Mouse (Mus musculus): ENCODE results near the gene Agk. TPM values are rescaled to one million over a fixed set of nuclear protein-coding genes. Genes with fewer than 3 reads are reported as not detected.

Agk gene
- polyA plus RNA-seq (2017; shearing (Covaris generic)): 50.9 TPM

DNA sequence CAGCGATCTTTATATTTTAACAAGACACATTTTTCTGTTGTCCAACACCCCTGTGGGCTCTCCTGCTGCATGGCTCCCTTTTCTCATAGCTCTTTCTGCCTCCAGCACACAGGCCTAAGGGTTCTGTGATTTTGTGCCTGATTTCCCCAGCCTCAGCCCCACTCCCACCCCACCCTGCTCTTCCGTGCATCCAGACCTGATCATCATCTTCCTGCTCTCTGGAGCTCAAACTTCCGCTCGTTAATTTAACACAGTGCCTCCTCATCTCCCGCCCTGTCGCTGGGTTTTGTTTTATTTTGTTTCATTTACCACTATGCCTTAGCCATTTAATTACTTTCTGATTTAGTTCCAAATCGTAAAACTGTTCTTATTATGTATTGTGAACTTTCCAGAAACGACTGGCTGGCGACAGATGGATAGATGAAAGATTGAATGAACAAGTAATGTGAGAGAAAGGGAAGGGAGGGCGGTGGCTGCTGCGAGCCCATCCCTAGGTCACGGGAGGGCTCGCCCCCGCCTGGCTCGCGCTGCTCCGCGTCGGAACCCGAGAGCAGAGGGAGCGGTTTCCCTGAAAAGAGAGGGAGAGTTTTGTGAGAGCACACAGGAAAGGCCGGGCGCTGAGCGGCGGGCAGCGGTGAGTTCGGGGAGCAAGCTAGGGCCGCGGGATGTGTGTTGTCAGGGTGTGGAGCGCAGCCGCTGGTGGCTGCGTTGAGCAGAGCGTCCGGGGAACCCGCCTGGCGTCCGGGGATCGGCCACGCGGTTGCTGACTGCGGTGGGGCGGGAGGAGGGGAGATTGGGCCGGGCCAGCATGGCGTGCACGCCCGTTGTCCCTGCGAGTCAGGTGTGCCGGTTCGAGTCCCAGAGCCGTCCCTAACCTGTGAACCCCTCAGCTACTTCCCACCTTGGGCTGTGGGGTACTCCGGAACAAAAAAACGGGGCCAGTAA is at the start of gene Agk:
Gene Agk (plus strand): TSS at position 276 of the 945 bp plus-strand sequence.

DNA sequence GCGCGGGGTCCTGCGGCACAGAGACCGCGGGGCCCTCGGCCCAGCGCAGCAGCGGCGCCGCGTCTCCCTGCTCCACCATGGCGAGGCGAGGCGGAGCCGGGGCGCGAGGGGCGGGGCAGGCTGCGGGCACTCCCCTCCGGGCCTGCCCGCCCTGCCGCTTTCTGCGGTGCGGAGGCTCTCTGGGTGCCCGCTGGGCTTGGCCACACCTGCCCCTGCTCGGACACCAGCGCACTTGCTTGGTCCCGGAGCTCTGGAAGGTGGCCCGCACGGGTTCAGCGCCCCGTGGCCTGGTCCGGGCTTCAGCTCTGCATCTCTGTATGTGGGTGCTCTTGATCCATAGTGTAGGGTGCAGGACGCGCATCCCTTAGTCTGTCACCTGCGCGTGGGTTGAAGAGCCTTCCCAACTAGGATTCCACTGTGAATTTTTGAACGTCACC is 111.1 kb downstream of the Agk start, which contains the start of gene E330009J07Rik:
Gene E330009J07Rik (minus strand): TSS at position 89 of the 437 bp plus-strand sequence.

DNA sequence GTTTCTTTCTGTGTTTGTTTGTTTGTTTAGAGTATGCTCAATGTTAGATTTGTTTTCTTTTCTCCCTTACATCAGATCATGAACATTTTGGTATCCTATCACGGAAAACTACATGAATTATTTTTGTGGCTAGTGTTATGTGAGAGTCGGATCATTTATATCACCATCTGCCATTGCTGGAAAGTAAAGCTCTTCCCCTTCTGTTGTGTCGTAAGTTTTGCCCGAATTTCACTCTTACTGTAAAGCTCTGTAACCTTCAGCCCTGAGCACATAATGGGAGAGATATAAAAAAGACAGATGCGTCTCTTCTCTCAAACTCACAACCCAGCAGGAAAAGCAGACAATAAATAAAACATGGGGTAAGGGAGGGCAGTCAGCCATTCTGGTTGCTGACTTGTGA is 114.0 kb downstream of the Agk start, which contains the start of gene Wee2:
Gene Wee2 (plus strand): TSS at position 153 of the 400 bp plus-strand sequence.

Other genes with a start within 250 kb of the Agk start
- 20.1 TPM for gene E330009J07Rik, start 111.0 kb downstream of the Agk start, polyA plus RNA-seq (2017; shearing (Covaris generic))
- not detected for gene Wee2, start 113.9 kb downstream of the Agk start, polyA plus RNA-seq (2017; shearing (Covaris generic))
- gene Ssbp1, start 146.2 kb downstream of the Agk start, polyA plus RNA-seq (2017; shearing (Covaris generic)): 121 TPM
- not detected for gene Tas2r137, start 166.1 kb downstream of the Agk start, polyA plus RNA-seq (2017; shearing (Covaris generic))
- gene Tas2r108, start 168.4 kb downstream of the Agk start, polyA plus RNA-seq (2017; shearing (Covaris generic)): not detected
- not detected for gene Prss37, start 194.3 kb downstream of the Agk start, polyA plus RNA-seq (2017; shearing (Covaris generic))
- gene Olfr461, start 229.9 kb downstream of the Agk start, polyA plus RNA-seq (2017; shearing (Covaris generic)): not detected
- not detected for gene Olfr460, start 244.3 kb downstream of the Agk start, polyA plus RNA-seq (2017; shearing (Covaris generic))

All from CD4-positive, CD25-positive, alpha-beta regulatory T cell (primary cell).